Mouse (Mus musculus) forebrain, embryonic 10.5 days (tissue): ENCODE results near the gene Ccdc92. TPM values are rescaled to one million over a fixed set of nuclear protein-coding genes. Genes with fewer than 3 reads are reported as not detected.

ENCODE experiments used
- DNase-seq: peaks from one replicate; pipeline ENCODE4 v3.0.0-alpha.2; 2017; ENCODE audit warnings: low spot score; ENCODE audit errors: extremely low spot score
- H3K27ac ChIP-seq: fragments of 300-500 bp; sonication (generic); 2 replicates; pipeline ENCODE4 v1.5.1; 2016; ENCODE audit warnings: mild to moderate bottlenecking
- H3K27me3 ChIP-seq: fragments of 300-500 bp; sonication (generic); 2 replicates; pipeline ENCODE4 v1.6.1; 2016; ENCODE audit warnings: mild to moderate bottlenecking; ENCODE audit not compliant: poor library complexity, severe bottlenecking
- H3K36me3 ChIP-seq: fragments of 300-500 bp; sonication (generic); replicated peaks from 2 replicates; pipeline ENCODE4 v1.6.1; 2016; ENCODE audit warnings: mild to moderate bottlenecking, moderate library complexity
- H3K4me1 ChIP-seq: fragments of 300-500 bp; sonication (generic); 2 replicates; pipeline ENCODE4 v1.6.1; 2016
- H3K4me3 ChIP-seq: fragments of 300-500 bp; sonication (generic); 2 replicates; pipeline ENCODE4 v1.5.1; 2016; ENCODE audit warnings: mild to moderate bottlenecking, moderate library complexity
- H3K9me3 ChIP-seq: fragments of 300-500 bp; sonication (generic); 2 replicates; pipeline ENCODE4 v1.6.1; 2016; ENCODE audit warnings: mild to moderate bottlenecking, moderate library complexity
- WGBS: fragments of 180-500 bp; shearing (Covaris S2); methylation state at CpG from one replicate; pipeline ENCODE4 v1.1.7; 2016; 5-methylcytosine and 5-hydroxymethylcytosine counted together
- polyA plus RNA-seq: library from polyadenylated mRNA; unstranded; fragments of >200 nt; fragmentation: Nextera tagmentation; extraction: Ambion mirVana; gene quantifications from 2 replicates; pipeline ENCODE4 v1.2.1, GENCODE M21; 2016

Ccdc92 gene
- polyA plus RNA-seq, 1 experiment from 2014 or later = 14.0 TPM

- no peak for DNase-seq
- WGBS = 95% methylated on average over 6 of the region's 6 CpGs
- H3K9me3 ChIP-seq = no peaks in the 10 kb centered on the region
- peaks cover 4% of the 10 kb centered on the region; the same call in 1 of the 2 replicates for H3K4me1 ChIP-seq
- H3K36me3 ChIP-seq = peaks cover 97% of the 10 kb centered on the region
- no peak overlapping the region for H3K27ac ChIP-seq
- H3K27me3 ChIP-seq = no peaks in the 10 kb centered on the region
- H3K4me3 ChIP-seq = no peak overlapping the region
These were observed 17.6 kb upstream of the Ccdc92 start for GRCm38 (mm10) chr5:124879801-124880200.

- H3K9me3 ChIP-seq = no peaks in the 10 kb centered on the region
- H3K27ac ChIP-seq = no peak overlapping the region
- H3K27me3 ChIP-seq = no peaks in the 10 kb centered on the region
- DNase-seq = no peak
- H3K4me3 ChIP-seq = no peak overlapping the region
- 91% methylated on average over 4 of the region's 4 CpGs for WGBS
- H3K4me1 ChIP-seq = peaks cover 4% of the 10 kb centered on the region; the same call in 1 of the 2 replicates
- H3K36me3 ChIP-seq = peaks cover 97% of the 10 kb centered on the region
These were observed 17.0 kb upstream of the Ccdc92 start for GRCm38 (mm10) chr5:124879251-124879650.

- H3K9me3 ChIP-seq = no peaks in the 10 kb centered on the region
- no peak overlapping the region for H3K4me3 ChIP-seq
- no peak overlapping the region for H3K27ac ChIP-seq
- 91% methylated on average over 6 of the region's 6 CpGs for WGBS
- peaks cover 9% of the 10 kb centered on the region; the same call in 1 of the 2 replicates for H3K4me1 ChIP-seq
- H3K36me3 ChIP-seq = peaks cover 96% of the 10 kb centered on the region
- no peaks in the 10 kb centered on the region for H3K27me3 ChIP-seq
- DNase-seq = no peak
These were observed 11.8 kb upstream of the Ccdc92 start for GRCm38 (mm10) chr5:124873890-124874601.

- no peak overlapping the region for H3K27ac ChIP-seq
- H3K9me3 ChIP-seq = no peaks in the 10 kb centered on the region
- DNase-seq = no peak
- peaks cover 96% of the 10 kb centered on the region for H3K36me3 ChIP-seq
- no peaks in the 10 kb centered on the region for H3K27me3 ChIP-seq
- WGBS = 86% methylated on average over 3 of the region's 3 CpGs
- no peak overlapping the region for H3K4me3 ChIP-seq
- H3K4me1 ChIP-seq = peaks cover 13% of the 10 kb centered on the region; the same call in 1 of the 2 replicates
These were observed 10.9 kb upstream of the Ccdc92 start for GRCm38 (mm10) chr5:124873096-124873495.

- H3K4me3 ChIP-seq = no peak overlapping the region
- DNase-seq = no peak
- no peaks in the 10 kb centered on the region for H3K9me3 ChIP-seq
- peaks cover 96% of the 10 kb centered on the region for H3K36me3 ChIP-seq
- no peak overlapping the region for H3K27ac ChIP-seq
- peaks cover 19% of the 10 kb centered on the region; the same call in 1 of the 2 replicates for H3K4me1 ChIP-seq
- H3K27me3 ChIP-seq = no peaks in the 10 kb centered on the region
- WGBS = 80% methylated on average over 2 of the region's 2 CpGs
These were observed 9.8 kb upstream of the Ccdc92 start for GRCm38 (mm10) chr5:124872033-124872432.

- Histone ChIP-seq H3K27me3 (no peaks in the 10 kb centered on the region), H3K36me3 (peaks cover 92% of the 10 kb centered on the region), H3K27ac (no peak overlapping the region), H3K4me1 (peaks cover 37% of the 10 kb centered on the region), H3K9me3 (no peaks in the 10 kb centered on the region), H3K4me3 (no peak overlapping the region)
- WGBS = 64% methylated on average over 4 of the region's 4 CpGs
- DNase-seq = peak; percentile 35
These were observed 6.8 kb upstream of the Ccdc92 start for GRCm38 (mm10) chr5:124868981-124869380.

- WGBS = under 1% methylated on average over 81 of the region's 88 CpGs
These were observed 882 bp upstream of the Ccdc92 start for GRCm38 (mm10) chr5:124862871-124863741.

GRCm38 (mm10) chr5:124861463-124861862 is 761 bp downstream of the Ccdc92 start:
- whole genome bisulfite sequencing = under 1% methylated on average over 33 of the region's 33 CpGs

More at GRCm38 (mm10) chr5:124862871-124863741, 882 bp upstream of the Ccdc92 start:
- Histone ChIP-seq H3K27me3 (peaks cover 28% of the 10 kb centered on the region), H3K9me3 (no peaks in the 10 kb centered on the region), H3K27ac (peak overlapping the region; percentile 98), H3K36me3 (peaks cover 34% of the 10 kb centered on the region), H3K4me1 (peaks cover 51% of the 10 kb centered on the region), H3K4me3 (peak overlapping the region; percentile 99)
- DNase-seq = peak; percentile 63

GRCm38 (mm10) chr5:124860013-124860412 is 2.2 kb downstream of the Ccdc92 start:
- no peak for DNase-seq
- Histone ChIP-seq H3K27me3 (peaks cover 28% of the 10 kb centered on the region), H3K27ac (no peak overlapping the region), H3K4me1 (peaks cover 32% of the 10 kb centered on the region), H3K36me3 (peaks cover 4% of the 10 kb centered on the region; the same call in 1 of the 2 replicates), H3K9me3 (no peaks in the 10 kb centered on the region), H3K4me3 (no peak overlapping the region)
- 23% methylated on average over 5 of the region's 5 CpGs for WGBS

More at GRCm38 (mm10) chr5:124861463-124861862, 761 bp downstream of the Ccdc92 start:
- peak; percentile 44 for DNase-seq
- Histone ChIP-seq H3K36me3 (peaks cover 18% of the 10 kb centered on the region), H3K27me3 (peaks cover 28% of the 10 kb centered on the region), H3K9me3 (no peaks in the 10 kb centered on the region), H3K4me3 (peak overlapping the region; percentile 99), H3K27ac (peak overlapping the region; percentile 98), H3K4me1 (peaks cover 39% of the 10 kb centered on the region)

GRCm38 (mm10) chr5:124854202-124854601 is 8.0 kb downstream of the Ccdc92 start:
- WGBS = 96% methylated on average over 4 of the region's 4 CpGs
- peaks cover 5% of the 10 kb centered on the region; the same call in 1 of the 2 replicates for H3K4me1 ChIP-seq
- H3K9me3 ChIP-seq = no peaks in the 10 kb centered on the region
- H3K4me3 ChIP-seq = no peak overlapping the region
- no peaks in the 10 kb centered on the region for H3K36me3 ChIP-seq
- no peak overlapping the region for H3K27ac ChIP-seq
- peaks cover under 1% of the 10 kb centered on the region; the same call in 1 of the 2 replicates for H3K27me3 ChIP-seq
- DNase-seq = no peak

GRCm38 (mm10) chr5:124853079-124853478 is 9.1 kb downstream of the Ccdc92 start:
- Histone ChIP-seq H3K9me3 (no peaks in the 10 kb centered on the region), H3K27me3 (no peaks in the 10 kb centered on the region), H3K4me3 (no peak overlapping the region), H3K36me3 (no peaks in the 10 kb centered on the region), H3K27ac (no peak overlapping the region), H3K4me1 (peaks cover 5% of the 10 kb centered on the region; the same call in 1 of the 2 replicates)
- DNase-seq = no peak
- WGBS = 84% methylated on average over 2 of the region's 2 CpGs

- Histone ChIP-seq H3K9me3 (no peaks in the 10 kb centered on the region), H3K27ac (no peak overlapping the region), H3K4me3 (no peak overlapping the region), H3K4me1 (peaks cover 5% of the 10 kb centered on the region; the same call in 1 of the 2 replicates), H3K36me3 (no peaks in the 10 kb centered on the region), H3K27me3 (no peaks in the 10 kb centered on the region)
- WGBS = 42% methylated on average over 2 of the region's 2 CpGs
- DNase-seq = no peak
These were observed 9.9 kb downstream of the Ccdc92 start for GRCm38 (mm10) chr5:124852294-124852693.
